Comparison of ENCODE assay signal across 7 mouse cellular contexts in genomic region chr10:49237356-49237755, GRCm38 (mm10).
DNase-seq lines count a peak whose midpoint lies in the region; ATAC-seq and TF ChIP-seq lines count a peak whose summit lies in the region.
"Not testable (repeated sequence)": the region's sequence is repeated elsewhere in the genome, so short reads cannot be mapped to it uniquely, and the experiment has no call there.

No protein-coding gene starts in this region.

- H3K4me3 ChIP-seq in forebrain, embryonic 11.5 days (ENCODE audit: low read depth, low read length); forebrain, embryonic 12.5 days (replicated peaks); forebrain, embryonic 14.5 days (ENCODE audit: low read depth, low read length); hindbrain, embryonic 11.5 days (ENCODE audit: low read depth, low read length); midbrain, embryonic 11.5 days (ENCODE audit: low read depth, low read length); midbrain, embryonic 12.5 days; midbrain, postnatal 0 days (ENCODE audit: low read depth, low read length): not testable (repeated sequence)

- H3K4me1 ChIP-seq in forebrain, embryonic 11.5 days (replicated peaks; ENCODE audit: control insufficient read depth, insufficient read depth, low read length); forebrain, embryonic 12.5 days; forebrain, embryonic 14.5 days (ENCODE audit: control insufficient read depth, insufficient read depth, low read length); hindbrain, embryonic 11.5 days (replicated peaks; ENCODE audit: control insufficient read depth, insufficient read depth, low read length); midbrain, embryonic 11.5 days (ENCODE audit: control insufficient read depth, insufficient read depth, low read length); midbrain, embryonic 12.5 days; midbrain, postnatal 0 days (ENCODE audit: insufficient read depth, low read length): not testable (repeated sequence)

- TF ChIP-seq CTCF in midbrain, postnatal 0 days (IDR thresholded peaks at IDR 0.05) = not testable (repeated sequence)

- not testable (repeated sequence) for H3K4me2 ChIP-seq in forebrain, embryonic 11.5 days (ENCODE audit: low read depth, low read length, severe bottlenecking); forebrain, embryonic 12.5 days; forebrain, embryonic 14.5 days (ENCODE audit: low read length); hindbrain, embryonic 11.5 days (replicated peaks; ENCODE audit: low read depth, low read length); midbrain, embryonic 11.5 days; midbrain, embryonic 12.5 days (replicated peaks); midbrain, postnatal 0 days (ENCODE audit: low read depth, low read length, poor library complexity, severe bottlenecking)

- H3K9ac ChIP-seq in forebrain, embryonic 11.5 days (ENCODE audit: low read length); forebrain, embryonic 12.5 days; forebrain, embryonic 14.5 days (ENCODE audit: low read length); hindbrain, embryonic 11.5 days (ENCODE audit: low read depth, low read length); midbrain, embryonic 11.5 days (ENCODE audit: low read length); midbrain, embryonic 12.5 days (replicated peaks); midbrain, postnatal 0 days (replicated peaks; ENCODE audit: low read length, poor library complexity, severe bottlenecking): not testable (repeated sequence)

- not testable (repeated sequence) for H3K9me3 ChIP-seq in forebrain, embryonic 11.5 days (ENCODE audit: control insufficient read depth, low read length); forebrain, embryonic 12.5 days; forebrain, embryonic 14.5 days (replicated peaks; ENCODE audit: control insufficient read depth, low read length); hindbrain, embryonic 11.5 days (ENCODE audit: control insufficient read depth, low read length); midbrain, embryonic 11.5 days (ENCODE audit: control insufficient read depth, low read length); midbrain, embryonic 12.5 days; midbrain, postnatal 0 days (ENCODE audit: low read length)

- WGBS in forebrain, embryonic 11.5 days = 51% methylated on average over 6 of the region's 6 CpGs
- WGBS in forebrain, embryonic 12.5 days = 46% methylated on average over 6 of the region's 6 CpGs
- 45% methylated on average over 6 of the region's 6 CpGs for WGBS in forebrain, embryonic 14.5 days
- 67% methylated on average over 6 of the region's 6 CpGs for WGBS in hindbrain, embryonic 11.5 days
- WGBS in midbrain, embryonic 11.5 days = 69% methylated on average over 6 of the region's 6 CpGs
- WGBS in midbrain, embryonic 12.5 days = 63% methylated on average over 6 of the region's 6 CpGs
- 67% methylated on average over 6 of the region's 6 CpGs for WGBS in midbrain, postnatal 0 days

- peak; percentile 54 for ATAC-seq in forebrain, embryonic 11.5 days (replicated peaks; ENCODE audit: low FRiP score)
- peak; percentile 47; the same call in 1 of the 2 replicates for ATAC-seq in forebrain, embryonic 12.5 days (ENCODE audit: low FRiP score)
- peak; percentile 37; the same call in 1 of the 2 replicates for ATAC-seq in forebrain, embryonic 14.5 days
- peak; percentile 34; the same call in 1 of the 2 replicates for ATAC-seq in hindbrain, embryonic 11.5 days (ENCODE audit: low FRiP score)
- peak; percentile 51 for ATAC-seq in midbrain, embryonic 11.5 days (ENCODE audit: low FRiP score)
- ATAC-seq in midbrain, embryonic 12.5 days (ENCODE audit: low FRiP score, low read depth) = peak; percentile 23; the same call in 1 of the 2 replicates
- not testable (repeated sequence) for ATAC-seq in midbrain, postnatal 0 days (ENCODE audit: low FRiP score)

- H3K27ac ChIP-seq in forebrain, embryonic 11.5 days (ENCODE audit: low read depth, low read length); forebrain, embryonic 12.5 days; forebrain, embryonic 14.5 days (ENCODE audit: low read depth, low read length); hindbrain, embryonic 11.5 days (ENCODE audit: low read depth, low read length); midbrain, embryonic 11.5 days (ENCODE audit: low read depth, low read length); midbrain, embryonic 12.5 days (replicated peaks); midbrain, postnatal 0 days (ENCODE audit: low read depth, low read length): not testable (repeated sequence)

- not testable (repeated sequence) for H3K27me3 ChIP-seq in forebrain, embryonic 11.5 days (ENCODE audit: control insufficient read depth, insufficient read depth, low read length); forebrain, embryonic 12.5 days; forebrain, embryonic 14.5 days (replicated peaks; ENCODE audit: control insufficient read depth, insufficient read depth, low read length); hindbrain, embryonic 11.5 days (ENCODE audit: control insufficient read depth, insufficient read depth, low read length); midbrain, embryonic 11.5 days (ENCODE audit: control insufficient read depth, insufficient read depth, low read length); midbrain, embryonic 12.5 days; midbrain, postnatal 0 days (ENCODE audit: insufficient read depth, low read length)

- not testable (repeated sequence) for H3K36me3 ChIP-seq in forebrain, embryonic 11.5 days (ENCODE audit: control insufficient read depth, insufficient read depth, low read length); forebrain, embryonic 12.5 days (replicated peaks); forebrain, embryonic 14.5 days (ENCODE audit: control insufficient read depth, insufficient read depth, low read length); hindbrain, embryonic 11.5 days (ENCODE audit: control insufficient read depth, insufficient read depth, low read length); midbrain, embryonic 11.5 days (ENCODE audit: control insufficient read depth, insufficient read depth, low read length); midbrain, embryonic 12.5 days; midbrain, postnatal 0 days (ENCODE audit: insufficient read depth, low read length)

- DNase-seq in forebrain, embryonic 11.5 days (ENCODE audit: low spot score); forebrain, embryonic 14.5 days (ENCODE audit: low spot score); hindbrain, embryonic 11.5 days (ENCODE audit: low spot score): not testable (repeated sequence)
- DNase-seq in midbrain, embryonic 11.5 days (ENCODE audit: low spot score, missing footprints) = peak; percentile 75
- DNase-seq in midbrain, postnatal 0 days (ENCODE audit: low spot score) = peak; percentile 7
